Mouse (Mus musculus) heart, postnatal 0 days (tissue): Measurements from ENCODE around the gene C1ql1.

Experiments
- CTCF ChIP-seq: IDR thresholded peaks from 2 replicates; pipeline ENCODE4 v1.5.1; 2016; ENCODE audit warnings: antibody characterized with exemption, control low read depth, low read depth
- EP300 ChIP-seq: IDR thresholded peaks from 2 replicates; pipeline ENCODE4 v1.6.1; 2016; ENCODE audit warnings: antibody characterized with exemption, low read depth

- no peak for TF ChIP-seq CTCF
- no peak for TF ChIP-seq EP300
These were observed 47.0 kb upstream of the C1ql1 start for GRCm38 (mm10) chr11:102993420-102994029.
